Comparison of ENCODE assay signal across 8 mouse cellular contexts in genomic region chr11:102087081-102087751, GRCm38 (mm10). TPM values are rescaled to one million over a fixed set of nuclear protein-coding genes. Genes with fewer than 3 reads are reported as not detected.
DNase-seq lines count a peak whose midpoint lies in the region; ATAC-seq and TF ChIP-seq lines count a peak whose summit lies in the region.

No protein-coding gene starts in this region.

- H3K9me3 ChIP-seq in heart, embryonic 11.5 days (replicated peaks; ENCODE audit: control insufficient read depth, low read length) = no peaks in the 10 kb centered on the region; the same call in none of the 2 replicates
- no peaks in the 10 kb centered on the region for H3K9me3 ChIP-seq in kidney, embryonic 15.5 days (replicated peaks)
- no peaks in the 10 kb centered on the region for H3K9me3 ChIP-seq in limb, embryonic 15.5 days
- no peaks in the 10 kb centered on the region for H3K9me3 ChIP-seq in midbrain, postnatal 0 days (ENCODE audit: low read length)

- peaks cover 14% of the 10 kb centered on the region for H3K27me3 ChIP-seq in C2C12 (ENCODE audit: control insufficient read depth, insufficient read depth, insufficient read length)
- no peaks in the 10 kb centered on the region for H3K27me3 ChIP-seq in heart, embryonic 11.5 days (ENCODE audit: control insufficient read depth, insufficient read depth, low read length)
- no peaks in the 10 kb centered on the region for H3K27me3 ChIP-seq in kidney, embryonic 15.5 days
- no peaks in the 10 kb centered on the region for H3K27me3 ChIP-seq in limb, embryonic 15.5 days
- H3K27me3 ChIP-seq in midbrain, postnatal 0 days (ENCODE audit: insufficient read depth, low read length) = no peaks in the 10 kb centered on the region

- H3K4me1 ChIP-seq in bone marrow macrophage, adult 2 months (ENCODE audit: control insufficient read depth, insufficient read depth, low read length) = peaks cover 2% of the 10 kb centered on the region; the same call in 1 of the 2 replicates
- no peaks in the 10 kb centered on the region for H3K4me1 ChIP-seq in embryonic fibroblast, embryonic 13.5 days (ENCODE audit: control insufficient read depth, insufficient read depth, low read length)
- peaks cover 15% of the 10 kb centered on the region for H3K4me1 ChIP-seq in heart, embryonic 11.5 days (ENCODE audit: control insufficient read depth, insufficient read depth, low read length)
- peaks cover 69% of the 10 kb centered on the region for H3K4me1 ChIP-seq in kidney, embryonic 15.5 days
- peaks cover 36% of the 10 kb centered on the region for H3K4me1 ChIP-seq in limb, embryonic 15.5 days
- peaks cover 9% of the 10 kb centered on the region for H3K4me1 ChIP-seq in midbrain, postnatal 0 days (ENCODE audit: insufficient read depth, low read length)

- peak overlapping the region; percentile 52 for H3ac ChIP-seq in C2C12 (ENCODE audit: control insufficient read depth, insufficient read length, low read depth)

- no peaks in the 10 kb centered on the region for H3K79me3 ChIP-seq in C2C12 (ENCODE audit: low read depth)

- DNase-seq in midbrain, postnatal 0 days (ENCODE audit: low spot score) = peak; percentile 94
- peak; percentile 36 to 49 for DNase-seq in spleen, postnatal 36 days (ENCODE audit: low spot score in 2 of 2)

- H3K9ac ChIP-seq in heart, embryonic 11.5 days (ENCODE audit: low read depth, low read length) = peak overlapping the region; percentile 80
- peak overlapping the region; percentile 68 for H3K9ac ChIP-seq in kidney, embryonic 15.5 days
- peak overlapping the region; percentile 58 for H3K9ac ChIP-seq in limb, embryonic 15.5 days
- H3K9ac ChIP-seq in midbrain, postnatal 0 days (replicated peaks; ENCODE audit: low read length, poor library complexity, severe bottlenecking) = peak overlapping the region; percentile 90

- no peaks in the 10 kb centered on the region for H3K36me3 ChIP-seq in C2C12 (ENCODE audit: control insufficient read depth, insufficient read depth)
- H3K36me3 ChIP-seq in heart, embryonic 11.5 days (ENCODE audit: control insufficient read depth, insufficient read depth, low read length) = peaks cover 4% of the 10 kb centered on the region; the same call in 1 of the 2 replicates
- H3K36me3 ChIP-seq in kidney, embryonic 15.5 days = no peaks in the 10 kb centered on the region
- H3K36me3 ChIP-seq in limb, embryonic 15.5 days = no peaks in the 10 kb centered on the region
- H3K36me3 ChIP-seq in midbrain, postnatal 0 days (ENCODE audit: insufficient read depth, low read length) = no peaks in the 10 kb centered on the region; the same call in 1 of the 2 replicates

- WGBS in heart, embryonic 11.5 days (ENCODE audit: insufficient replicate concordance) = under 1% methylated on average over 39 of the region's 39 CpGs
- under 1% methylated on average over 39 of the region's 39 CpGs for WGBS in kidney, embryonic 15.5 days
- WGBS in limb, embryonic 15.5 days = under 1% methylated on average over 39 of the region's 39 CpGs
- WGBS in midbrain, postnatal 0 days = under 1% methylated on average over 38 of the region's 39 CpGs

- no peak for TF ChIP-seq CTCF in C2C12 (IDR thresholded peaks at IDR 0.05; ENCODE audit: control insufficient read depth, insufficient read depth, insufficient read length)
- no peak for TF ChIP-seq CTCF in bone marrow macrophage, adult 2 months (IDR thresholded peaks at IDR 0.05; ENCODE audit: low read depth, low read length)
- no peak for TF ChIP-seq CTCF in embryonic fibroblast, embryonic 13.5 days (IDR thresholded peaks at IDR 0.05; ENCODE audit: borderline replicate concordance, insufficient read depth, low read length)
- no peak for TF ChIP-seq CTCF in midbrain, postnatal 0 days (IDR thresholded peaks at IDR 0.05)

- TF ChIP-seq POLR2A in bone marrow macrophage, adult 2 months (IDR thresholded peaks at IDR 0.05; ENCODE audit: borderline replicate concordance, low read depth, low read length) = no peak
- peak; percentile 29; the same call in 1 of the 2 replicates for TF ChIP-seq POLR2A in embryonic fibroblast, embryonic 13.5 days (IDR thresholded peaks at IDR 0.05; ENCODE audit: low read depth, low read length)

- H3K27ac ChIP-seq in bone marrow macrophage, adult 2 months (ENCODE audit: insufficient read depth, low read depth, low read length) = no peak overlapping the region
- peak overlapping the region; percentile 64 for H3K27ac ChIP-seq in embryonic fibroblast, embryonic 13.5 days (ENCODE audit: insufficient read depth, low read length)
- peak overlapping the region; percentile 89 for H3K27ac ChIP-seq in heart, embryonic 11.5 days (ENCODE audit: low read depth, low read length)
- peak overlapping the region; percentile 89 for H3K27ac ChIP-seq in kidney, embryonic 15.5 days
- peak overlapping the region; percentile 89 for H3K27ac ChIP-seq in limb, embryonic 15.5 days
- H3K27ac ChIP-seq in midbrain, postnatal 0 days (ENCODE audit: low read depth, low read length) = peak overlapping the region; percentile 97

- peak; percentile 64 for ATAC-seq in heart, embryonic 11.5 days (replicated peaks; ENCODE audit: insufficient number of reproducible peaks, low FRiP score, low TSS enrichment)
- peak; percentile 55 for ATAC-seq in kidney, embryonic 15.5 days (replicated peaks; ENCODE audit: low FRiP score)
- peak; percentile 68 for ATAC-seq in limb, embryonic 15.5 days (ENCODE audit: insufficient number of reproducible peaks, low FRiP score, low TSS enrichment, low read depth)
- peak; percentile 85 for ATAC-seq in midbrain, postnatal 0 days (ENCODE audit: low FRiP score)

- peak overlapping the region; percentile 38 for H3K4me3 ChIP-seq in C2C12 (ENCODE audit: insufficient read depth, poor library complexity, severe bottlenecking)
- 0 out of 2 replicates have a peak overlapping the region, but pooled peaks have one; percentile 2 for H3K4me3 ChIP-seq in bone marrow macrophage, adult 2 months (ENCODE audit: insufficient read depth, low read length)
- H3K4me3 ChIP-seq in embryonic fibroblast, embryonic 13.5 days (ENCODE audit: insufficient read depth, low read length) = peak overlapping the region; percentile 62
- peak overlapping the region; percentile 80 for H3K4me3 ChIP-seq in heart, embryonic 11.5 days (ENCODE audit: low read depth, low read length)
- H3K4me3 ChIP-seq in kidney, embryonic 15.5 days (replicated peaks) = peak overlapping the region; percentile 76
- H3K4me3 ChIP-seq in limb, embryonic 15.5 days = peak overlapping the region; percentile 68
- H3K4me3 ChIP-seq in midbrain, postnatal 0 days (ENCODE audit: low read depth, low read length) = peak overlapping the region; percentile 74

- H3K79me2 ChIP-seq in C2C12 (ENCODE audit: control insufficient read depth, insufficient read depth) = no peaks in the 10 kb centered on the region

- peak overlapping the region; percentile 91 for H3K4me2 ChIP-seq in heart, embryonic 11.5 days
- peak overlapping the region; percentile 97 for H3K4me2 ChIP-seq in kidney, embryonic 15.5 days
- peak overlapping the region; percentile 92 for H3K4me2 ChIP-seq in limb, embryonic 15.5 days
- peak overlapping the region; percentile 87 for H3K4me2 ChIP-seq in midbrain, postnatal 0 days (ENCODE audit: low read depth, low read length, poor library complexity, severe bottlenecking)

RNA-seq across cellular contexts. Expression of gene Mpp2, which starts 1.1 kb away (rescaled TPM):
- 1.7 TPM for polyA plus RNA-seq in C2C12 (2012; fragmentation: generic; extraction: Trizol)
- polyA plus RNA-seq in bone marrow macrophage, adult 2 months (2012; ENCODE audit: insufficient read depth, insufficient read length, missing spikeins) = not detected in 2 replicates
- polyA plus RNA-seq in embryonic fibroblast, embryonic 13.5 days (2011; ENCODE audit: insufficient read length, low read depth, missing spikeins) = 6.8 and 6.9 TPM in 2 replicates
- 9.7 and 11.4 TPM in 2 replicates for polyA plus RNA-seq in heart, embryonic 11.5 days (2014; fragmentation: Nextera tagmentation; extraction: Ambion mirVana)
- polyA plus RNA-seq in kidney, embryonic 15.5 days (2015; fragmentation: Nextera tagmentation; extraction: Ambion mirVana) = 14.0 and 14.2 TPM in 2 replicates
- polyA plus RNA-seq in limb, embryonic 15.5 days (2015; fragmentation: Nextera tagmentation; extraction: Ambion mirVana) = 7.5 and 8.8 TPM in 2 replicates
- 59.1 and 68.4 TPM in 2 replicates for total RNA-seq in midbrain, postnatal 0 days (2014; rRNA removed)
- polyA plus RNA-seq in midbrain, postnatal 0 days (2015; fragmentation: Nextera tagmentation; extraction: Ambion mirVana) = 33.9 and 40.7 TPM in 2 replicates

RNA-seq across cellular contexts. Expression of gene Ppy, which starts 13.9 kb away (rescaled TPM):
- not detected for polyA plus RNA-seq in C2C12 (2012; fragmentation: generic; extraction: Trizol)
- polyA plus RNA-seq in bone marrow macrophage, adult 2 months (2012; ENCODE audit: insufficient read depth, insufficient read length, missing spikeins) = not detected in 2 replicates
- polyA plus RNA-seq in embryonic fibroblast, embryonic 13.5 days (2011; ENCODE audit: insufficient read length, low read depth, missing spikeins) = not detected in 2 replicates
- not detected in 2 replicates for polyA plus RNA-seq in heart, embryonic 11.5 days (2014; fragmentation: Nextera tagmentation; extraction: Ambion mirVana)
- polyA plus RNA-seq in kidney, embryonic 15.5 days (2015; fragmentation: Nextera tagmentation; extraction: Ambion mirVana) = not detected in 2 replicates
- not detected in 2 replicates for polyA plus RNA-seq in limb, embryonic 15.5 days (2015; fragmentation: Nextera tagmentation; extraction: Ambion mirVana)
- total RNA-seq in midbrain, postnatal 0 days (2014; rRNA removed) = not detected in 2 replicates
- polyA plus RNA-seq in midbrain, postnatal 0 days (2015; fragmentation: Nextera tagmentation; extraction: Ambion mirVana) = not detected in 2 replicates

RNA-seq across cellular contexts. Expression of gene Pyy, which starts 20.4 kb away (rescaled TPM):
- polyA plus RNA-seq in C2C12 (2012; fragmentation: generic; extraction: Trizol) = not detected
- polyA plus RNA-seq in bone marrow macrophage, adult 2 months (2012; ENCODE audit: insufficient read depth, insufficient read length, missing spikeins) = not detected in 2 replicates
- not detected in 2 replicates for polyA plus RNA-seq in embryonic fibroblast, embryonic 13.5 days (2011; ENCODE audit: insufficient read length, low read depth, missing spikeins)
- polyA plus RNA-seq in heart, embryonic 11.5 days (2014; fragmentation: Nextera tagmentation; extraction: Ambion mirVana) = 0.69 TPM in 1 of 2 replicates, not detected in the other
- polyA plus RNA-seq in kidney, embryonic 15.5 days (2015; fragmentation: Nextera tagmentation; extraction: Ambion mirVana) = 3.6 TPM in 1 of 2 replicates, not detected in the other
- not detected in 2 replicates for polyA plus RNA-seq in limb, embryonic 15.5 days (2015; fragmentation: Nextera tagmentation; extraction: Ambion mirVana)
- not detected in 2 replicates for total RNA-seq in midbrain, postnatal 0 days (2014; rRNA removed)
- not detected in 2 replicates for polyA plus RNA-seq in midbrain, postnatal 0 days (2015; fragmentation: Nextera tagmentation; extraction: Ambion mirVana)

RNA-seq across cellular contexts. Expression of gene Cd300lg, which starts 45.9 kb away (rescaled TPM):
- polyA plus RNA-seq in C2C12 (2012; fragmentation: generic; extraction: Trizol) = not detected
- polyA plus RNA-seq in bone marrow macrophage, adult 2 months (2012; ENCODE audit: insufficient read depth, insufficient read length, missing spikeins) = 5.1 and 6.4 TPM in 2 replicates
- not detected in 2 replicates for polyA plus RNA-seq in embryonic fibroblast, embryonic 13.5 days (2011; ENCODE audit: insufficient read length, low read depth, missing spikeins)
- 0.70 and 0.79 TPM in 2 replicates for polyA plus RNA-seq in heart, embryonic 11.5 days (2014; fragmentation: Nextera tagmentation; extraction: Ambion mirVana)
- polyA plus RNA-seq in kidney, embryonic 15.5 days (2015; fragmentation: Nextera tagmentation; extraction: Ambion mirVana) = 0.82 and 1.1 TPM in 2 replicates
- 2.2 and 2.4 TPM in 2 replicates for polyA plus RNA-seq in limb, embryonic 15.5 days (2015; fragmentation: Nextera tagmentation; extraction: Ambion mirVana)
- total RNA-seq in midbrain, postnatal 0 days (2014; rRNA removed) = 0.14 TPM in 1 of 2 replicates, not detected in the other
- polyA plus RNA-seq in midbrain, postnatal 0 days (2015; fragmentation: Nextera tagmentation; extraction: Ambion mirVana) = 0.25 TPM in 2 replicates

RNA-seq across cellular contexts. Expression of gene Nags, which starts 58.1 kb away (rescaled TPM):
- polyA plus RNA-seq in C2C12 (2012; fragmentation: generic; extraction: Trizol) = not detected
- not detected in 2 replicates for polyA plus RNA-seq in bone marrow macrophage, adult 2 months (2012; ENCODE audit: insufficient read depth, insufficient read length, missing spikeins)
- polyA plus RNA-seq in embryonic fibroblast, embryonic 13.5 days (2011; ENCODE audit: insufficient read length, low read depth, missing spikeins) = not detected in 2 replicates
- 0.33 TPM in 1 of 2 replicates, not detected in the other for polyA plus RNA-seq in heart, embryonic 11.5 days (2014; fragmentation: Nextera tagmentation; extraction: Ambion mirVana)
- polyA plus RNA-seq in kidney, embryonic 15.5 days (2015; fragmentation: Nextera tagmentation; extraction: Ambion mirVana) = 0.19 and 0.33 TPM in 2 replicates
- 0.12 and 0.14 TPM in 2 replicates for polyA plus RNA-seq in limb, embryonic 15.5 days (2015; fragmentation: Nextera tagmentation; extraction: Ambion mirVana)
- 0.14 and 0.16 TPM in 2 replicates for total RNA-seq in midbrain, postnatal 0 days (2014; rRNA removed)
- polyA plus RNA-seq in midbrain, postnatal 0 days (2015; fragmentation: Nextera tagmentation; extraction: Ambion mirVana) = 0.09 and 0.11 TPM in 2 replicates

Comparison
In these comparisons a context has a peak if more than half of its experiments do, and no peak if none do; other contexts are left out.
1. H3K4me3 ChIP-seq: peak in every context shown above with its lines; median percentile 80 in heart, embryonic 11.5 days; 76 in kidney, embryonic 15.5 days; 74 in midbrain, postnatal 0 days; 68 in limb, embryonic 15.5 days; 62 in embryonic fibroblast, embryonic 13.5 days; 38 in C2C12; 2 in bone marrow macrophage, adult 2 months.